Mouse (Mus musculus) CH12.LX (cell line): ENCODE results near the gene Gbp10. TPM values are rescaled to one million over a fixed set of nuclear protein-coding genes. Genes with fewer than 3 reads are reported as not detected.
"Not testable (repeated sequence)": the region's sequence is repeated elsewhere in the genome, so short reads cannot be mapped to it uniquely, and the experiment has no call there.

Experiments
- DNase-seq: peaks from one replicate; pipeline ENCODE4 v3.0.0-alpha.2; 2013; ENCODE audit errors: extremely low read depth
- H3K27ac ChIP-seq: 2 replicates; pipeline ENCODE4 v1.5.1; 2012; ENCODE audit warnings: low read depth, mild to moderate bottlenecking, control low read depth, moderate library complexity; ENCODE audit not compliant: insufficient read depth
- H3K27me3 ChIP-seq: replicated peaks from 2 replicates; pipeline ENCODE3; 2012; ENCODE audit warnings: inconsistent platforms
- H3K36me3 ChIP-seq, 2 experiments: replicated peaks in 1 of 2; 2 replicates each; pipeline versions ENCODE3 to v1.6.1; 2012; ENCODE audit warnings: inconsistent platforms in 1 of 2, low read length in 1 of 2, mild to moderate bottlenecking in 1 of 2, mixed read lengths in 1 of 2, moderate library complexity in 1 of 2; ENCODE audit not compliant: control insufficient read depth in 1 of 2, insufficient read depth in 1 of 2
- H3K4me1 ChIP-seq, 2 experiments: 2 replicates each; pipeline ENCODE4 v1.6.1; 2012; ENCODE audit warnings: inconsistent platforms in 1 of 2, moderate library complexity in 1 of 2; ENCODE audit not compliant: insufficient read depth in 2 of 2, control insufficient read depth in 1 of 2
- H3K4me2 ChIP-seq: 2 replicates; pipeline ENCODE4 v1.6.1; 2012; ENCODE audit warnings: low read depth, mild to moderate bottlenecking, control low read depth; ENCODE audit not compliant: poor library complexity, insufficient read depth, severe bottlenecking
- H3K4me3 ChIP-seq, 3 experiments: fragments of 150-350 bp in 1 of 3; sonication (generic) in 1 of 3; replicated peaks in 1 of 3; 2 replicates each; pipeline versions ENCODE3 to v1.5.1; 2011 to 2012; ENCODE audit warnings: low read depth in 2 of 3, low read length in 2 of 3, mild to moderate bottlenecking in 2 of 3, moderate library complexity in 2 of 3, control low read depth in 1 of 3, improper control_type of control experiment in 1 of 3, inconsistent platforms in 1 of 3, mixed read lengths in 1 of 3; ENCODE audit not compliant: poor library complexity in 1 of 3
- H3K79me2 ChIP-seq: replicated peaks from 2 replicates; pipeline ENCODE4 v1.6.1; 2012; ENCODE audit warnings: mild to moderate bottlenecking, moderate library complexity; ENCODE audit not compliant: control insufficient read depth, poor library complexity, insufficient read depth, severe bottlenecking; ENCODE audit errors: extremely low read depth
- H3K9ac ChIP-seq: 2 replicates; pipeline ENCODE4 v1.6.1; 2012; ENCODE audit warnings: low read depth, mild to moderate bottlenecking, control low read depth, moderate library complexity; ENCODE audit not compliant: insufficient read depth
- H3K9me3 ChIP-seq: replicated peaks from 2 replicates; pipeline ENCODE3; 2012; ENCODE audit warnings: low read length, inconsistent platforms, mixed read lengths
- PAX5 ChIP-seq: IDR thresholded peaks from 2 replicates; pipeline ENCODE4 v1.6.1; 2012; ENCODE audit warnings: low read length, inconsistent platforms, mixed read lengths
- SIN3A ChIP-seq: IDR thresholded peaks from 2 replicates; pipeline ENCODE4 v1.6.1; 2012; ENCODE audit warnings: low read length, improper control_type of control experiment, inconsistent platforms
- dilution Hi-C: fragments of 300-500 bp; cut with MboI; formaldehyde crosslinking; loops from 2 replicates; pipeline ENCODE4 v1.14.3; 2020; ENCODE audit warnings: low sequenced_read_pairs; ENCODE audit not compliant: extremely low pct_unique_long_range_greater_than_20kb, extremely low pct_ligation_motif_present
- in situ Hi-C: fragments of 300-500 bp; cut with MboI; formaldehyde crosslinking; loops from 3 replicates; pipeline ENCODE4 v1.14.3; 2019; ENCODE audit warnings: low sequenced_read_pairs, low pct_ligation_motif_present, low pct_unique_long_range_greater_than_20kb, mixed read lengths
- polyA plus RNA-seq: library from polyadenylated mRNA; unstranded; fragments of >175 nt; gene quantifications from 2 replicates; pipeline ENCODE4 v1.2.1, GENCODE M21; 2012; ENCODE audit warnings: low read depth; ENCODE audit not compliant: insufficient read length
- total RNA-seq, 2 experiments: library from RNA; depleted of rRNA; stranded (reverse); fragments of 300-350 nt in 1 of 2; fragments of >200 nt in 1 of 2; gene quantifications; 2 replicates each; pipeline ENCODE4 v1.2.3; 2012 to 2014

Gene Gbp10
- total and polyA plus RNA-seq, 3 experiments: 0.38 to 0.47 TPM; not detected in 1

DNA sequence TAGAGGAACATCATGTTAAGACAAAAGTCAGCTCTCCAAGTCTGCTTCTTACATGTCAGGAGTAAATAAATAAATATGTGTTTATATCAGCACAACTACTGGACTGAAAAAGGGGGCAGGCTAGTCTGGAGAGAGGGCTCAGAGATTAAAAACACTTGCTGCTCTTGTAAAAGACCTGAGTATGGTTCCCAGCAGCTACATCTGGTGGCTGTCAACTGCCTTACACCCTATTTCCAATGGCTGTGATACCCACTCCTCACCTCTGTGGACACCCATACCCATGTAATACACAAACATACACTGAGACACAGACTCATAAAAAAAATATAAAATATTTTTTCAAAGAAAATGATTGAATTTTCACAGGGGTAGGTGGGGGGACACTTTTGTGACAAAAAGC lies 13.2 kb upstream of the Gbp10 start (continued):
- no peak for TF ChIP-seq PAX5
- no peak for TF ChIP-seq SIN3A

DNA sequence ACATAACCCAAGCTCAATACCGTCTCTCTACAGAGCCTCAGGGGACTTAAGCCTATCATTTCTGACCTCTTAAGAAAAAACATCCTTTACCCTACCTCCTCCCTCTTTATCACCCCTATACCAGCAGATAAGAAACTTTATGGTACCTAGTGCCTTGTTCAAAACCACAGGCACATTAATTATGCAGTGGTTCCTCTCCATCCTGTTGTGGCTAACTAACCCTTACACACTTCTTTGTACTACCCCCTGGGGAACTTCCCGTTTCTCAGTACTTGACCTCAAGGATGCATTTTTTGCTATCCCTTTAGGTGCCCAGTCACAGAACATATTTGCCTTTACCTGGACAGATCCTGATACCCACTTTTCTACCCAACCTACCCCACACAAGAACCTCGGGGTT lies 5.4 kb upstream of the Gbp10 start:
- H3K27ac ChIP-seq, H3K27me3 ChIP-seq, H3K9me3 ChIP-seq, H3K79me2 ChIP-seq, H3K4me2 ChIP-seq, H3K36me3 ChIP-seq, in situ Hi-C loops, dilution Hi-C loops, H3K4me3 ChIP-seq, DNase-seq, H3K9ac ChIP-seq: not testable (repeated sequence)
- H3K4me1 ChIP-seq: peaks cover 0 to 19% of the 10 kb centered on the region in 2 experiments; a peak in 2 of 4 replicates

DNA sequence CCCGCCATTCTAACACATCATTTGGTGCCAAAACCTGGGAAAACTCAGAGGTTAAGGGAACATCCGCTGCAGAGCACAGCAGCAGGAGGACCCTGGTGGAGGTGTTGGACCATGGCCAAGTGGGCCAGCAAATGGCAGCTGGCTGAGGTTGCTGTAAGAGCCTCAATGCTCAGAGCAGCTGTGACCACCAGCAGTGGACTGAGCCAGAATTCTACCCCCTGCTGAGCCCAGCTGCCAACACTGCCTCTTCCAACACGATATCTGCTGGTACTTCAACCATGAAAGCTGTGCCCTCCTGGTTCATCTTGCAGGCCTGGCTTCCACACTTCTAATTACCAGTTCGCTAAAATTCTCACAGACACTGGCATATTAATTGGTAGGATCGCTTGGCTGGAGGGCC lies 1.6 kb upstream of the Gbp10 start:
- dilution Hi-C loops, H3K9me3 ChIP-seq, H3K4me3 ChIP-seq, H3K9ac ChIP-seq, H3K79me2 ChIP-seq, H3K27ac ChIP-seq, H3K27me3 ChIP-seq, DNase-seq, in situ Hi-C loops, H3K36me3 ChIP-seq, H3K4me2 ChIP-seq: not testable (repeated sequence)
- H3K4me1 ChIP-seq: peaks cover 4 to 31% of the 10 kb centered on the region in 2 experiments; a peak in 2 of 4 replicates

GRCm38 (mm10) chr5:105238402-105238801 lies 931 bp downstream of the Gbp10 start:
- H3K4me3 ChIP-seq, in situ Hi-C loops, H3K4me2 ChIP-seq, H3K9ac ChIP-seq, H3K27me3 ChIP-seq, H3K79me2 ChIP-seq, H3K27ac ChIP-seq, H3K36me3 ChIP-seq, H3K9me3 ChIP-seq, DNase-seq, dilution Hi-C loops: not testable (repeated sequence)
- peaks cover 4 to 27% of the 10 kb centered on the region in 2 experiments; a peak in 2 of 4 replicates for H3K4me1 ChIP-seq

- DNase-seq, H3K4me3 ChIP-seq, H3K9me3 ChIP-seq, dilution Hi-C loops, H3K27me3 ChIP-seq, H3K79me2 ChIP-seq, in situ Hi-C loops, H3K9ac ChIP-seq, H3K36me3 ChIP-seq, H3K27ac ChIP-seq, H3K4me2 ChIP-seq: not testable (repeated sequence)
- H3K4me1 ChIP-seq: peaks cover 4 to 27% of the 10 kb centered on the region in 2 experiments; a peak in 2 of 4 replicates
These were observed 3.3 kb downstream of the Gbp10 start for GRCm38 (mm10) chr5:105236040-105236439.

- H3K4me2 ChIP-seq, H3K27me3 ChIP-seq, DNase-seq, H3K36me3 ChIP-seq, H3K9me3 ChIP-seq, H3K27ac ChIP-seq, in situ Hi-C loops, H3K4me1 ChIP-seq, H3K9ac ChIP-seq, H3K79me2 ChIP-seq, dilution Hi-C loops, H3K4me3 ChIP-seq: not testable (repeated sequence)
These were observed 30.4 kb downstream of the Gbp10 start for GRCm38 (mm10) chr5:105208957-105209356.

DNA sequence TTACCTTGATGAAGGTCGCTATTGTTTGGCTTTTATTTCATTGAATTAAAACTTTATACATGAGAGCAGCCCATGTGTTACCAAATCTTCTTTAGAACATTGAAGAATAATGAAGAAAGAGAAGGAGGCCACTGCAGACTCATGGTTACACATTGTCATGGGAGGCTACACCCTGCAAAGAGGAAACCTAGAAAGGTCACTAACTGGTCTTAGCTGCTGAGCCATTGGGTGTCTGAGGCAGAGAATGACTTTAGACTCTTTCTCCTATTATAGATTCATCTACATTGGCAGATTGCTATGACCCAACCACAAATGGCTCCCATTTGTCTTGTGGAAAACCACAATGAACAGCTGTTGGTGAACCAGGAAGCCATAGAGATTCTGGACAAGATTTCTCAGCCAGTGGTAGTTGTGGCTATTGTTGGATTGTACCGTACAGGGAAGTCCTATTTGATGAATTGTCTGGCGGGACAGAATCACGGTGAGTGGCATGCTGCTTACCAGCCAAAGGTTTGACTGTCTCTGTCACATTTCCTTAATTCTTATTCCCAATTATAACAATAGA lies 38.5 kb downstream of the Gbp10 start:
- H3K27ac ChIP-seq, H3K27me3 ChIP-seq, H3K9me3 ChIP-seq, H3K36me3 ChIP-seq, in situ Hi-C loops, dilution Hi-C loops, H3K4me3 ChIP-seq, H3K4me2 ChIP-seq, H3K79me2 ChIP-seq, DNase-seq, H3K9ac ChIP-seq: not testable (repeated sequence)
- peaks cover 6 to 15% of the 10 kb centered on the region in 2 experiments; a peak in 3 of 4 replicates for H3K4me1 ChIP-seq
